Mouse (Mus musculus): ENCODE data around the gene Samd8.

The Samd8 gene

GRCm38 (mm10) chr14:21745149-21745548 is 5.2 kb upstream of the Samd8 start:
- in situ Hi-C loops (cut with MboI), result no loop called here

DNA sequence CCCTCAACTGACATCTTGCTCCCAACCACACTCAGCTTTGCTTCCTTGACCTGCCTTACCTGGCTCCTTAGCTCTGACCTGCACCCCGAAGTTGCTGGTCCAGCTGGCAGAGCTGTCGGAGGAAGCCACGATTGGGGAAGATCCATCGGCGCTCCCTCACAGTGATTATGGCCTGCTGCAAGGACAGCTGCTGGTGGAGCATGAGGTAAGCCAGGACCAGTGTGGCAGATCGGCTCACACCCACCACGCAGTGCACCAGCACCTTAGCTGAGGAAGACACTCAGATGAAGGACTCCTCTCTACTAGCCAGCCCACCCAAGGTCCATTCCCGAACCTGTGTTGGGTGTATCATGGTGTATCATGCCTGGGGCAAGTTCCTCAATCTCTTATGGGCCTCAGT is 4.1 kb upstream of the Samd8 start:
- in situ Hi-C loops (cut with MboI), result no loop called here

DNA sequence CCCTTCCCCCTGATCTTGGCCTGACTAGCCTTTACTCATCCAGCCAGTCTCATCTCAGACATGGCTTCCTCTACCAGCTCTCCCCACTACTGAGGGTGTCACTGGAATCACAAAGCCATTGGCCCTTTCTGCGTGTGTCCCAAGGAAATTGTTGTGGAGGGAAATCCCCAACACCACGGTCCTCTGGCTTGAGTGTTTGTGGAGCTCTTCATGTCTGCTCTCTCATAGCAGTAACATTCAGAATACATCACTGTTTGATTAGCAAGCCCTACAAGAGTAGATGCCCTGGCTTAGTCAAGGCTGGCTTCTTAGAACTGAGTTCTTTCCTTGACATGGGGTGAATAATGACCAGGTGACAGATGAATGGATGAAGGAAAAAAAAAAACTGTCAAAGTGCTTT is 3.5 kb upstream of the Samd8 start:
- in situ Hi-C loops (cut with MboI), result no loop called here

DNA sequence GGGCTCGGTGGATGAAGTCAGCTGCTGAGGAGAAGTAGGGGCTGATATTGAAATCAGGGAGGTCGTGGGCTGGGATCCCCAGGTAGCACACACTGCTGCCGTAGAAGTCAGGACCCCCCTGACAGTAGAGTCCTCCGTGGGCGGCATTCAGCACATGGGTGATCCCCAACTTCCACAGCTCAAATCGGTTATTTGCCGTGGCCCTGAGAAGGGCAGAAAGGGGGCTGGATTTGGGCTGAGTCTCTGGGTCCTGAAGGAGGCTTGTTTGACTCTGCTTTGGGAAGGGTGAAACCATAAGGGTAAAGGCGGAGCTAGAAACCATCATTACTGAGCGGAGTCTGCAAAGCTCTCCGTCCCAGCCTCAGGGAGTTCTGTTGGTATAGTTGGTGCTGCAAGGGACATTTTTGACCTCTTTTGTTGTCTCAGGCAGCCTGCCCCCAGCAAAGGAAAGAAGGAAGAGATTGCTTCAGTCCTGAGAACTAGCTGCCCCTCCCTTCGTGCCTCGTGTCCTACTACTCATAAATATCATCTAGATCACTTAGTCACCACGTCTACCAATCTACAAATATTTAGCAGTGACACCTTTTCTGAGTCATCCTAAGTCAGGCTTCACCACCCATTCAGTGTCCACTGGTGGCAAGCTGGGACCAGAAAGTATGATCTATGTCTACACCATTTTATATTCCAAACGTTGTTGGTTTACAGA is 2.7 kb upstream of the Samd8 start:
- in situ Hi-C loops (cut with MboI), result no loop called here

- in situ Hi-C loops (cut with MboI), result no loop called here
These were observed 2.0 kb upstream of the Samd8 start for GRCm38 (mm10) chr14:21748142-21748870.

DNA sequence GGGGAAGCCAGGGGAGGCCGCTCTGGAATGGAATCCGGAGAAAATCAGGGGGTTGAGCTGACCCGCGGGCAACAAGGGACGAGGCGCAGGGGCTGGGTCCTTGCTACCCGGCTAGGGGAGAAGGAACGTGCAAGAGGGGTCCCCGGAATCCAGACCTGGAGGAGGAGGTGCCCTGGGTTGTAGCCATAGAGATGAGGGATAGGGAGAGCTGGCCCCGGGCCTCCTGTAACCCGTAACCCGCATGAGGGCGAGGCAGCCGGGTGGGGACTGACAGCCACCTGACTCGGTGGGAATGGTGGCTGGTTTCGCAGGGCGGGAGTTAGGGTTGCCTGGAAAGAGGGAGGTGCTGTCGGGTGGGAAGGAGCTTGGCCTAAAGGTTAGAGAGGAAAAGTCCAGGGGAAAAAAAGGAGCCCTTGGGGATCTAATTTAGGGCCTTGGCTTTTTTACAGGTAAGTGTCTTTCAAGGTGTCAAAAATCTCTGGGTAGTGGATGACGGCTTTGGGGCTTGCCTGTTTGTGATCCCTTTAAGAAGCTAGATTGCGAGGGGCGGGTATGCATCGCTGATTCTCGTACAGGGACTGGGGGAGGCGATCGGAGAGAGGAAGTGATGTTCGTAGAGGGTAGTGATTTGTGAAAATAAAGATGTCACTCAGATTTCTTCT is 681 bp downstream of the Samd8 start, which contains the start of gene Dusp13:
TSS of gene Dusp13 (minus strand) at position 301 of the 662 bp plus-strand sequence.
- in situ Hi-C loops (cut with MboI), result no loop called here

GRCm38 (mm10) chr14:21752411-21752810 is 2.1 kb downstream of the Samd8 start:
- in situ Hi-C loops (cut with MboI), result no loop called here

- in situ Hi-C loops (cut with MboI), result no loop called here
These were observed 3.0 kb downstream of the Samd8 start for GRCm38 (mm10) chr14:21753367-21753766.

DNA sequence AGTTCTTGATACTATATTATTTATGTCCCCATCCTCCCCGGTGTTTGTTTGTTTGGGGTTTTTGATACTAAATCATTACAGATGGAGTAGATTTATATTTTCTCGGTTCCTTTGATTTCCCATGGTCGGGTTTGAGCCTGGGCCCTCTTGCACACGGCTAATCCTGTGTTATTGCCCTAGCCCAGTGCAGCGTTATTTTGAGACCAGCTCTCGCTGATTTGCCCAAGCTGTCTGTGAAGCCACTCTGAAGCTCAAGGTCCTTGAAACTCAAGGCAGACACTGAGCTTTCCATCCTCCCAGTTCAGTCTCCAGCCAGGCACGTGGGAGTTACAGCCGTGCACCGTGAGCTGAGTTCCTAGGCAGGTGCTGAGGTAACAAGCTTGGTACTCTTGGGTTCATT is 11.2 kb downstream of the Samd8 start:
- in situ Hi-C loops (cut with MboI), result no loop called here

DNA sequence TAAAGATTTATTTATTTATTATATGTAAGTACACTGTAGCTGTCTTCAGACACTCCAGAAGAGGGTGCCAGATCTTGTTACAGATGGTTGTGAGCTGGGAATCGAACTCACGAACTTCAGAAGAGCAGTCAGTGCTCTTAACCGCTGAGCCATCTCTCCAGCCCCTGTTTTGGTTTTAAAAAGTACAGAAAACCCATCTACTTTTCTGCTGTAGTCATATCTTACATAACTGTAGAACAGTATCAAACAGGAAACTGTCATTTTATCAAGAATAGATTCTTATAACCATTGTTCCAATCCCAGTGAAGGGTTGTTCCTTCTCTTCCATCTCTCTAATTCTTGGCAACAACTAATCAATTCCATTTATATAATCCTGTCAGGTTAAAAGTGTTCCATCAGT is 13.4 kb downstream of the Samd8 start:
- in situ Hi-C loops (cut with MboI), result no loop called here

- in situ Hi-C loops (cut with MboI), result no loop called here
These were observed 14.3 kb downstream of the Samd8 start for GRCm38 (mm10) chr14:21764646-21765045.

GRCm38 (mm10) chr14:21765754-21766397 is 15.5 kb downstream of the Samd8 start:
- in situ Hi-C loops (cut with MboI), result no loop called here

- in situ Hi-C loops (cut with MboI), result no loop called here
These were observed 16.1 kb downstream of the Samd8 start for GRCm38 (mm10) chr14:21766398-21766958.

DNA sequence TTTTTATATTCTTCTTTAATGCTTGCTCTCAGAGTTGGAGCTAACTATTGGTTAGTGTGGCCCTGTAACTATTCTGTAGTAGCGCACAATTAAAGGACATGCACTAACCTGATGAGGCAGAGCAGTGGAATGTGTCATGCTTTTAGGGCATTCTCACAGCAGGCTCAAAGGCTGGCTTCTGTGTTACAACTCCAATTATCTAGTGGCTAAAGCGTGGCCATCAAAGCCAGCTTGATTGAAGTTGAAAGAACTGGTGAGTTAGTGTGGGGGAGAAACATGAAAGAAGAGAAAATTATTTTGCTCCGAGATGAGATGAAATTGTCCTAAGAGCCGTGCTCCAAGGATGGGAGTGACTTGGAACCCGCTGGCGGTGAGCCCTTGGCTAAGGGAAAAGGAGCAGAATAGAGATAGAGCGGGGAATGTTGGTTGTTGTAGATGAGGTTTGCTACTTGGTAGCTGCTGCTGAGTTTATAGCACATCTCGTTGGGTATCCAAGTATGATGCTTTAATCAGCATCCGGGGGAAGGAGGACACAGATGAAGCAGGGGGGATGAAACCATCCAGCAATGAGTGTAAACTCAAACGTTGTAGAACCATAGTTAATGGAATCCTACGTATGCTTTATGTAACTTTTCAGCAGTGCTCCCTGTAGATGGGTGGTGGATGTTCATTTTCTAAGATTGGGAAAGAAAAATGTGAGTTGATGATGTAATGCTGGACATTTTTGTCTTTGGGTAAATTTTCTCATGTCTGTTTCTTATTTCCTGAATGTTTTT is 22.4 kb downstream of the Samd8 start:
- in situ Hi-C loops (cut with MboI), result no loop called here

GRCm38 (mm10) chr14:21773946-21774345 is 23.6 kb downstream of the Samd8 start:
- in situ Hi-C loops (cut with MboI), result no loop called here

GRCm38 (mm10) chr14:21776201-21776600 is 25.9 kb downstream of the Samd8 start:
- in situ Hi-C loops (cut with MboI), result no loop called here

DNA sequence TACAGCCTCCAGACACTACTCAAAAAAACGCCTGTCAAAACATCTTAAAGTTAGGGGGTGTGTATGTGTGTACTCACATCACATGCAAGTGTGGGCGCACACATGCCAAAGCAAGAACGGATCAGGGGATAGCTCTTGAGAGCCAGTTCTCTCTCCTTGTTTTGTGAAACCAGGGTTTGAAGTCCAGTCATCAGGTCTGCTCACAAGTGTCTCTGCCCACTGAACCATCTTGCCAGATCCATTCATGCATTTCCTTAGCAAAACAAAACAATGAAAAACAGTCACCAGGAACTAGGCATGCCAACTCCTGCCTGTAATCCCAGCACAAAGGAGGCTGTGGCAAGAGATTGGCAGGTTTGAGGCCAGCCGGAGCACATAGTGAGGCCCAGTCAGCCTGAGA is 36.2 kb downstream of the Samd8 start:
- in situ Hi-C loops (cut with MboI), result no loop called here

DNA sequence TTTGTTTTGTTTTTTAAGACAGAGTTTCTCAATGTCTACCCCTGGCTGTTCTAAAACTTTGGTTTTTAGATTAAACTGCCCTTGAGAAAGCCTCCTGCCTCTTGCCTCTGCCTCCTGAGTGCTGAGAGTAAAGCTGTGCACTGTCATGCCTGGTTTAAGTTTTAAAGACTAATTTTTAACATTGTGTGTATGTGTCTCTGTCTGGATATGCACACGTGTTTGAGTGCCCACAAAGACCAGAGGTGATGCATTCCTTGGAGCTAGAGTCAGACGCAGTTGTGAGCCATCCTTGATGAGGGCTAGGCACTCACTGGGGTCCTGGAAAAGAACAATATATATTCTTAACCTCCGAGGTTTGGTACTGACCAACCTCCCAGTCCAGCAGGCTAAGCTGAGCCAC is 37.0 kb downstream of the Samd8 start:
- in situ Hi-C loops (cut with MboI), result no loop called here

DNA sequence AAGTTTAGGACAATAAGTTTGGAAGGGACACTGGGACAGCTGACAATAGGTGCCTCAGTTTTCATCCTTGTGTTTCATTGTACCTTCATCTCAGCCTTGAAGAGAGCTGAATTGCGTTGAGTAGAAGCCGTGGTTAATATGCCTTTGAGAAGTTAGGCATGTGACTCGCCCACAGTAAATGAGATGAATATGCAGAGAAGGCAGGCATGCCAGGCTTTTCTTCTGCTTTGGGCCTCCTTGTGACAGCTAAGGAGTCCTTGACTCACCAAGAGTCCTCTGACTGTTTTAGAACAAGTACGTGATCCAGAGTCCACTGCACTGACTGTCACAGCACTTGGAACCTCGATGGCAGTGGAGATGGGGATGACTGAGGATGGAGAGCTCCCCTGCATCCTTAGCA is 37.8 kb downstream of the Samd8 start:
- in situ Hi-C loops (cut with MboI), result no loop called here

DNA sequence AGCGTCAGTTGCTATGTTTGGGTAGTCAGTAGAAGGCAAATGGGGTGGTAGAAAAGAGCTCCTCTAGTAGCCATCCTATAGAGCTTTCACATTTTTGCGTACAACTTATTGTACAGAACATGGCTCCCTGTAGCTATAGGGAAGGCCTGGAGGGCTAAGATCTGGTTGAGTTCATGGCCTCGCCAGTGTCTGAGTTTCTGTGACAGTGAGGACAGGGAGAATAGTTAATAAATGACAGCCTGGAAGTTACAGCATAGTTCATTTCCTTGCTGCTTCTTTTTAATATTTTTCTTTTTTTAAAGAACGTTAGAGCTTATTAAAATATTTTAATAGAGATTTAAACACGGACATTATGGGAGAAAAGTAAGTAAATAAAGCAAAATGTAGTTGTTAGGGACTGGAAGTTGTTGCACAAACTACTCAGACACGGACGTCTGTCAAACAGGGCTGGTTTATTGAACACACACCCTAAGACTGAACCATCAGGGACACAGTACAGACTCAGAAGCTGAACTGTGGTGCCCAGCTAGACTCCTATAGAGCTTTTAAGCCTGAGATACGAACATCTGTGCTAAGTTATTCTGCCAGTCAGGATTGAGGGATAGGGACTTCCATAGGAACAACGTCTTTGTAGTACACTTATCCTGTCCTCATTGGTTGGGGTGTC is 40.4 kb downstream of the Samd8 start:
- in situ Hi-C loops (cut with MboI), result no loop called here

DNA sequence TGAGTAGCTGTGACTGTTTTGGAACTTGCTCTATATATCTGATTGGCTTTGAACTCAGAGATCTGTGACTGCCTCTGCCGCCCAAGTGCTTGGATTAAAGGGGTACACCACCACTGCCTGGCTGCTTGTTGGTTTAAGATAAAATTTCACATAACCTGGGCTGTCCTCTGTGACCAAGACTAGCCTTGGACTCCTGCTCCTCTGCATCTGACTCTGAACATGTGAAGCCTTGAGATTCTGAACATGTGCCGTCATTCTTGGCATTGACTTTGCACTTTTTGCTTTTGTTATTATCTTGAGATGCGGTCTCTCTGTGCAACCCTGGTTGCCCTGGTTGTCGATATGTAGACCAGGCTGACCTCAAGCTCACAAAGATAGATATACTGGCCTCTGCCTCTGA is 41.4 kb downstream of the Samd8 start:
- in situ Hi-C loops (cut with MboI), result no loop called here
